Mouse (Mus musculus) spleen, postnatal 10 days (tissue): Measurements from ENCODE around the gene Yeats2.
A peak's percentile ranks its signal among the peaks of the same experiment; 100 is the strongest.
"Not testable (repeated sequence)": the region's sequence is repeated elsewhere in the genome, so short reads cannot be mapped to it uniquely, and the experiment has no call there.

Source experiments
- DNase-seq, 2 experiments: peaks; one replicate each; pipeline ENCODE4 v3.0.0; 2021 to 2022; ENCODE audit warnings: low spot score in 2 of 2

Yeats2 gene

GRCm38 (mm10) chr16:20140772-20141531 lies at the start of gene Yeats2:
Gene Yeats2 (plus strand): TSS chr16:20141063.
- DNase-seq: peak; percentile 78 to 85

- peak in 1 of 2 experiments; percentile 44 for DNase-seq
Observed at GRCm38 (mm10) chr16:20095966-20096365, 44.9 kb upstream of the Yeats2 start.

- DNase-seq: peak in 1 of 2 experiments; percentile 92
Observed at GRCm38 (mm10) chr16:20097069-20097710, 43.7 kb upstream of the Yeats2 start, which contains the start of gene Klhl24. Gene Klhl24 (plus strand): TSS chr16:20097542.

DNA sequence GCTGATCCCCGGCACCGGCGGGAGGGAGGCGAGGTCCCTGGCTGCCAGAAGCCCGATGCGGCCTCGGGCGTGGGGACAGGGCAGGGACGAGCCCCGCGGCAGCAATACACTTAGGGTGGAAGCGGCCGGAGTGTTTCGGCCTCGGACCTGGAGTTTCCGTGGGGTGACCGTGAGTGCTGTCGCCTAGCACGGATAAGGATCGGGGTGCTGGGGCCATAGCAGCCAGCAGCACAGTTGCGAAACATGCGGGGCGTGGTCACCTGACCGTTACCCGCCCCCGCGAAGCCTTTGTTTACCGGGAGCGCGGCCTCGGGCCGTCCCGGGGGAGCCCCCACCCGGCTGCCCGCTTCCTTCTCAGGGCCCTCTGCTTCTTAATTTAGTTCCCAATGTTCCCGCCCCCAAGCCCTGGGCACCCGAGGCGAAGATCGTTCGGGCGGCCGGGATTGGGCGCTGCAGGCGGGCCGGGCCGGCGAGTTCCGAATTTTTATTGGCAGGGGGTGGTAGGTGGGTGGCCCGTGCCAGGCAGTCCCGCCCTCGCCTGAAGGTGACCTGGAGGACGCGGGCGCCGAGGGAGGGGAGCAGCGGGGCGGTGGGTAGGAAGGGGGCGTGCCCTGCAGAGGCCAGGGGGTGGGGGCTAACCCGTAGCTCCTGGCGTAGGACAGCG lies 43.0 kb upstream of the Yeats2 start:
- peak; percentile 83 to 92 for DNase-seq

DNA sequence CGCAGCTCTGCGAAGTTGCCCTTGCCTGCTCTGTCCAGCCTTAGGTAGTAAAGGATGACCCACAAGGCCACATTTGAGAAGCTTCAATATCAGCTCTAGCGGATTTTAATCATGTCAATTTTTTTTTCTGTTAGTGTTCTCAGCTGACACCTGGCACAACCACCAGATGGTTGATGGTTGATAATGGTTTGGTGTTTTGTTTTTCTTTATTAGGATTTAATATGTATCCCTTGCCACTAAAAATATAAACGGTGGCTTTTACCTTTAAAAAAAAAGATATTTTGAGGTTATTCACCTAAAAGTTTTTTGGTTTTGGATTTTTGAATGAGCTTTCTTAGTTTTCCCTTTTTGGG lies 42.5 kb upstream of the Yeats2 start:
- DNase-seq: no peak

DNA sequence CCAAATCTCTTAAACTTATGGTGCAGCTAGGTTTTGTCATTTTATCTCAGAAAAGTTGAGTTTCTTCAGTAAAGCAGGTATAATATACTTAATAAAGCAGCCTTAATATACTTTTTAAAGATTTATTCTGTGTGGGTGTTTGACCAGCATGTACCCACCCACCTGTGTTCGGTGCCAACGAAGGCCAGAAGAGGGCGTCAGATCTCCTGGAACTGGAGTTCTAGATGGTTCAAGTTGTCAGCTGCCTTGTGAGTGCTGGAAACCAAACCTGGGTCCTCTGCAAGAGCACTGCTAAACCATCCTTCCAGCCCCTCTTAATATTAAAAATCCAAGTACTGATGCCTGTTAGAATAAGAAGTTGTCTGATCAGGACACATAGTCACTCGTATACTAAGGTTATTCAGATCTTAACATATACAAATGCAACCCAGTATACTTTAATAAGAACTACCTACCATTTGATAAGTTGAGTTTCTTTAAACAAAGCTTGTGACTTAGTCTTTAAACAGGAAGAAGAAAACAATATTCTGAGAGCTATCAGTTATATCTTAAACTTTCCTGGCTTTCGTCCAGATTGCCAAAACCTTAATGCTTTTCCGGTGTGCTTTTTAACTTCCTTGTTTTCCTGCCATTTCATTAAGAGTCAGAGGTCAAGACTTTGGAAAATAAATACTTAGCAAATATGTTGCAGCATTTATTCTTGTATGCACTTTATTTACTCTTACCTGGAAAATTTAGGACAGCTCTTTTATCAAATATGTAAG lies 41.8 kb upstream of the Yeats2 start:
- DNase-seq: peak in 1 of 2 experiments; percentile 47

GRCm38 (mm10) chr16:20106996-20107395 lies 33.9 kb upstream of the Yeats2 start:
- DNase-seq: no peak

GRCm38 (mm10) chr16:20108961-20109360 lies 31.9 kb upstream of the Yeats2 start:
- peak in 1 of 2 experiments; percentile 31 for DNase-seq

- no peak for DNase-seq
Observed at GRCm38 (mm10) chr16:20112649-20113048, 28.2 kb upstream of the Yeats2 start.

DNA sequence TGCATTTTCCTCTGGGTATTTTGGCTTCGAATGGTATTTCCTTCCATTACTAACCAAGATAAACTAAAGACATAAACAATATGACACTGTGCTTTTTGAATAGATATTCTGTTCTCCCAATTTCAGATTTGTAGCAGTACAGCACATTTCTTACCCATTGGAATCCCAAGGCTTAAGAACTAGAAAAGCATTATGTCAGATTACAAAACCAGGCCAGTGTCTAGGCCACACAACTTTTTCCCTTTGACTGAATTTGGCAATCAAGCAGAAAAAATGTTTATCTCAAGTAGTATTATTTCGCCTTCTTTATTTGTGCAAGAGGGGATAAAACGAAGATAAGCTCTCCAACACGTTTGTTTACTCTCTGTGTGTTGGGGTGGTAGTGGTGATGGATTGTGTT lies 24.8 kb upstream of the Yeats2 start:
- no peak for DNase-seq

DNA sequence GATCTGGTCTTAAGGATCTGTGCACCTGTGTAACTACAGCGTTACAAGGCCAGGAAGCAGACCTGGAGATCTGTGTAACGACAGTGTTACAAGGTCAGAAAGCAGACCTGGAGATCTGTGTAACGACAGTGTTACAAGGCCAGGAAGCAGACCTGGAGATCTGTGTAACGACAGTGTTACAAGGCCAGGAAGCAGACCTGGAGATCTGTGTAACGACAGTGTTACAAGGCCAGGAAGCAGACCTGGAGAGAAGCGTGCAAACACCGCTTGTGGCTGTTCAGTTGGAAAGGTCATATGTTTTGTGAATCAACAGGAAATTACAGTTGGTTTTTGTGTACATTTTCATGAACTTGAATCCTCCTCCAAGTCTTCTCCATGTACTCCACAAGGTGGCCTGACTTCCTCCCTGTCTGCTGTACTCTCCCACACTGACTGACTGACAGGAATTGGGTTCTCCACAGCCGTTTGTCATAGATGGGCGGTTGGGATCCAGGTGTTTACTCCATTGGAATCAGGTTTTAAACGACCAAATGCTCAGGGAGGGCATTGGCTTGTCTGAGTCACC lies 14.5 kb upstream of the Yeats2 start:
- not testable (repeated sequence) for DNase-seq

- DNase-seq: no peak
Observed at GRCm38 (mm10) chr16:20130397-20130796, 10.5 kb upstream of the Yeats2 start.

DNA sequence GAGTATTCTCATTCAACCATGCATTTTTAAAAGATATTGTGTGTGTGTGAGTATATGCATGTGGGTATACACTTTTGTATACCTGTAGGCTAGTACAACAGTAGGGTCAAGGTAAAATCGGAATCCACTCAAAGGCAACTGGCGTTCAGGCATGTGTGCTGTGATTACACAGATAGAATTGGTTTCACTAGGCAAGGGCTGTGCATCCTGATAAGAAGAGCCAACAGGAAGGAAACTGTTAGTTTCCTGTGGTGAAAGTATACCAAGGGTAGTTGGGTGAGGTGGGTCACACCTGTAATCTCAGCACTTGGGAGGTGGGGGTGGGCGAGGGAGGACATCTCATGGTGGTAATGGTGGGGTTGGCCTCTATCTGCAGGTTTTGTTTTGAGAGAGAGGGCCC lies 3.7 kb downstream of the Yeats2 start:
- DNase-seq: no peak

DNA sequence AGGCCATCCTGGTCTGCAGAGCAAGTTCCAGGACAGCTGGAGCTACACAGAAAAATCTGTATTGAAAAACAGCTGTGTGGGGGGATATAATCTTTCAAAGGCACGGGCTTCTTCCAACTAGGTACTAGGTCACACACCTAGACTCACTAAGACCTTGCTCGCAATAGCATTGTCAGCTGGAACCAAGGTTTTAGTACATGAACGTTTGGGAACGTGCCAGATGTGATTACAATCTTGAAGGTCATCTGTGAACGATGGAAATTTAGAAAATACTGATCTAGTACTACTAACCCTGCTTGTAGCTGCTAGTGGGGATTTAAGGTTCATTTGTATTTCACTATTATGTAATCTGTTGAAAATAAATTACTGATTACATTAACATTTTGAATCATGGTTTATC lies 11.1 kb downstream of the Yeats2 start:
- no peak for DNase-seq

GRCm38 (mm10) chr16:20153742-20154141 lies 12.9 kb downstream of the Yeats2 start:
- no peak for DNase-seq

DNA sequence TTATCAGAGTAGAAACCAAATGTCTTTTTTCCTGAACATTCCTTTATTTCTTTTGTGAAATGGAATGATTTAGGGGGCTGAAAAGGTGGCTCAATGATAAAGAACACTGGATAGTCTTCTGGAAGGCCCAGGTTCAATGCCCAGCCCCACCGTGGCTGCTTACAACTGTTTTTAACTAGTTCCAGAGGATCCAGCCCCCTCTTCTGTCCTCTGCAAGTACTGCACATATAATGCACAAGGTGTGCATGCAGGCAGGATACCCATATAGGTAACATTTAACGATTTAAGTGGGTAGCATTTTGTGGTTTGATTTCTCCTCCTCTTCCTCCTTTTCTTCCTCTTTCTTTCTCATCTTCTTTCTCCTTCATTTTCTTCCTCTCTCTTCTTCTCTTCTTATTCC lies 19.3 kb downstream of the Yeats2 start:
- DNase-seq: no peak

- DNase-seq: no peak
Observed at GRCm38 (mm10) chr16:20169071-20169470, 28.2 kb downstream of the Yeats2 start.

- peak in 1 of 2 experiments; percentile 24 for DNase-seq
Observed at GRCm38 (mm10) chr16:20169471-20170106, 28.7 kb downstream of the Yeats2 start.

DNA sequence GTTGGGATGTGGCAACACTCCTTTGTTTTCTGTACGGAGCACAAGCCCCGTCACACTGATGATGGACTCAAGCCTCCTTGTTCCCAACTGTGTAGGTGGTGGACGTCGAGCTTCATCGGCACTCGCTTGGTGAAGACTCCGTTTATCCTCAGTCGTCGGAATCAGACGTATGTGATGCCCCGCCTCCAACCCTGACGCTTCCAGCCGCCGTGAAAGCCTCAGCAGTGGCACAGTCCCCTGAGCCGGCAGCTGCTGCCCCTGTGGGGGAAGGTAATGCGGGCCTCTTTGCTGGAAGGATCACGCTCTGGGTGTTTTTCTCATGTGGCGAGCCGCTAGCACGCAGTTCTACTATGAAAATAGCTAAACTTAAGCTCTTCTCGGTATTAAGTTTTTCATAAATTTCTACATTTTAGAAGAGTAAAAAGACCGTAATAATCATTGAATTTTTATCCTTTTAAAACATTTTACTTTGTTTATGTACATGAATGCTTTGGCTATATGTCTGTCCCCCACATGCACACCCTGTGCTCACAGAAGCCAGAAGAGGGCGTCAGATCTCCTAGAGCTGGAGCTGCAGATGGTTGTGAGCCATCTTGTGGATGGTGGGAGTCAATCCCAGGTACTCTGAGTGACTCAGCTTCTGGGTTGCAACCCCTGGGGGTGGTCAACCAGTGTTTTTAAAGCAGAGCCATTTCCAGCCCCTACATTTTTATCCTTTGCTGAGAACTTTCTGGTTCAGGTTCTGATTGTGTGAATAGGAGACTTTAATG lies 38.7 kb downstream of the Yeats2 start:
- DNase-seq: no peak

DNA sequence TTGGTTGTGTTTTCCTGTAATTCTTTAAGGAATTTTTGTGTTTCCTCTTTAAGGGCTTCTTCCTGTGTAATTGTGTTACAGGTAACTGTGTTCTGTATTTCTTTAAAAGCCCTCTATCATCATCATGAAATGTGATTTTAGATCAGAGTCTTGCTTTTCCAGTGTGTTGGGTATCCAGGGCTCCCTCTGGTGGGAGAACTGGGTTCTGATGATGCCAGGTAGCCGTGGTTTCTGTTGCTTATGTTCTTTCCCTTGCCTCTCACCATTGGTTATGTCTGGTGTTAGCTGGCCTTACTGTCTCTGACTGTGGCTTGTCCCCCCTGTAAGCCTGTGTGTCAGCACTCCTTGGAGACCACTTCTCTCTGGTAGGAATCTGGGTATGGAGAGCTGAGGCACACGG lies 44.5 kb downstream of the Yeats2 start:
- DNase-seq: peak in 1 of 2 experiments; percentile 35
